In genomic region chr9:71529960-71530359, GRCm38 (mm10) we compare ENCODE assay signal across 11 mouse cellular contexts. TPM values are rescaled to one million over a fixed set of nuclear protein-coding genes. Genes with fewer than 3 reads are reported as not detected.
DNase-seq lines count a peak whose midpoint lies in the region; TF ChIP-seq lines count a peak whose summit lies in the region.
"Had no signal": no experiment of that assay in that cellular context is flagged by ENCODE, and none has a peak within 500 bp of the region (broad histone marks: within the 10 kb centered on the region; RNA-seq: fewer than 3 reads in every experiment).

No protein-coding gene starts in this region.

- WGBS in liver, adult 2 months, result 80% methylated on average over 2 of the region's 2 CpGs

- H3K79me2 ChIP-seq in liver, adult 2 months (ENCODE audit: control insufficient read depth, insufficient read depth, low read length), result no peaks in the 10 kb centered on the region

- H3K4me1 ChIP-seq in liver, adult 2 months (ENCODE audit: control insufficient read depth, insufficient read depth, low read length), result no peaks in the 10 kb centered on the region
- H3K4me1 ChIP-seq: limb, embryonic 15.5 days had no signal

- no peak overlapping the region for H3K4me3 ChIP-seq in liver, adult 2 months (ENCODE audit: insufficient read depth, low read depth, low read length)
- H3K4me3 ChIP-seq: limb, embryonic 15.5 days had no signal

- peak; percentile 29 to 43 for DNase-seq in cerebellum, postnatal 10 days
- DNase-seq in cerebellum, adult 9-11 months, result no peak
- no peak for DNase-seq in liver, adult 2 months (ENCODE audit: extremely low read depth, low read depth, low spot score)
- DNase-seq in liver, result no peak
- peak; percentile 12 for DNase-seq in thymus, postnatal 4 days
- DNase-seq in thymus, postnatal 10 days (ENCODE audit: low spot score in 2 of 2), result no peak
- DNase-seq in frontal cortex, adult 2 months (ENCODE audit: extremely low spot score in 1 of 2, low spot score in 1 of 2), result no peak
- DNase-seq in cerebellum, adult 11 months, result no peak
- DNase-seq: cerebellum, adult 18-20 months; kidney, adult 2 months had no signal

- no peak for TF ChIP-seq POLR2A in liver, adult 2 months (IDR thresholded peaks at IDR 0.05; ENCODE audit: extremely low read depth, insufficient read depth, low read length)

- no peaks in the 10 kb centered on the region for H3K27me3 ChIP-seq in liver, adult 2 months (ENCODE audit: control insufficient read depth, insufficient read depth, low read length)

- H3K36me3 ChIP-seq in liver, adult 2 months (ENCODE audit: control insufficient read depth, insufficient read depth, low read length), result no peaks in the 10 kb centered on the region
- H3K36me3 ChIP-seq: limb, embryonic 15.5 days had no signal

- no peak overlapping the region for H3K9ac ChIP-seq in liver, adult 2 months (ENCODE audit: low read depth, low read length)
- H3K9ac ChIP-seq: limb, embryonic 15.5 days had no signal

- TF ChIP-seq CTCF in liver, adult 2 months (IDR thresholded peaks at IDR 0.05; ENCODE audit: low read depth, low read length), result peak; percentile 25; the same call in 1 of the 2 replicates

- no peak overlapping the region for H3K27ac ChIP-seq in liver, adult 2 months (replicated peaks; ENCODE audit: insufficient read depth, low read depth, low read length)
- H3K27ac ChIP-seq: limb, embryonic 15.5 days had no signal

RNA-seq across cellular contexts. Expression of gene Polr2m, which starts 44.2 kb away (rescaled TPM):
- total RNA-seq in liver, adult 2 months (2014; rRNA removed), result 52.3 and 52.9 TPM in 2 replicates
- 200 and 264 TPM in 2 replicates for polyA plus RNA-seq in liver, adult 2 months (2012; rRNA removed)
- polyA plus RNA-seq in frontal cortex, adult 2 months (2012; rRNA removed), result 336 and 393 TPM in 2 replicates

Comparison
In these comparisons a context has a peak if more than half of its experiments do, and no peak if none do; other contexts are left out.
1. DNase-seq: peak in cerebellum, postnatal 10 days (2 of 2) and thymus, postnatal 4 days (single experiment); none in cerebellum, adult 9-11 months (single experiment), liver, adult 2 months (single experiment), liver (single experiment), thymus, postnatal 10 days (0 of 2), frontal cortex, adult 2 months (0 of 2) and cerebellum, adult 11 months (single experiment).